ENCODE assay signal across 8 mouse cellular contexts in genomic region chr11:103360661-103361081, GRCm38 (mm10). TPM values are rescaled to one million over a fixed set of nuclear protein-coding genes. Genes with fewer than 3 reads are reported as not detected.
DNase-seq lines count a peak whose midpoint lies in the region; TF ChIP-seq lines count a peak whose summit lies in the region.

No protein-coding gene starts in this region.

- intact Hi-C loops in gastrocnemius, postnatal 14 days (cut with DNase I; ENCODE audit: low total_unique reads): loop anchor here (5.0 kb wide), 1 partner anchor 37 kb away; no protein-coding TSS in a partner anchor

- no peaks in the 10 kb centered on the region for H3K36me3 ChIP-seq in testis, adult 2 months (ENCODE audit: control insufficient read depth, insufficient read depth, low read length)

- no peak for TF ChIP-seq POLR2A in testis, adult 2 months (IDR thresholded peaks at IDR 0.05; ENCODE audit: control insufficient read depth, low read depth, low read length)
- no peak for TF ChIP-seq POLR2A in olfactory bulb, adult 2 months (IDR thresholded peaks at IDR 0.05; ENCODE audit: insufficient read depth, low read depth, low read length)

- H3K4me3 ChIP-seq in testis, adult 2 months (ENCODE audit: control insufficient read depth, low read depth, low read length): peak overlapping the region; percentile 77
- H3K4me3 ChIP-seq in olfactory bulb, adult 2 months (ENCODE audit: insufficient read depth, low read depth, low read length): peak overlapping the region; percentile 60

- 4% methylated on average over 48 of the region's 48 CpGs for WGBS in olfactory bulb, adult 2 months

- peaks cover 48% of the 10 kb centered on the region for H3K4me1 ChIP-seq in testis, adult 2 months (ENCODE audit: control insufficient read depth, insufficient read depth, low read length)
- H3K4me1 ChIP-seq in olfactory bulb, adult 2 months (ENCODE audit: control insufficient read depth, insufficient read depth, low read length): peaks cover 40% of the 10 kb centered on the region

- H3K27ac ChIP-seq in testis, adult 2 months (ENCODE audit: control insufficient read depth, insufficient read depth, low read depth, low read length): no peak overlapping the region
- H3K27ac ChIP-seq in olfactory bulb, adult 2 months (ENCODE audit: insufficient read depth, low read depth, low read length): peak overlapping the region; percentile 59

- H3K27me3 ChIP-seq in testis, adult 2 months (ENCODE audit: control insufficient read depth, insufficient read depth, low read length): no peaks in the 10 kb centered on the region

- TF ChIP-seq CTCF in testis, adult 2 months (IDR thresholded peaks at IDR 0.05; ENCODE audit: control insufficient read depth, insufficient read depth, insufficient replicate concordance, low read depth, low read length): no peak
- TF ChIP-seq CTCF in olfactory bulb, adult 2 months (IDR thresholded peaks at IDR 0.05; ENCODE audit: insufficient read depth, low read depth, low read length): no peak

- peak; percentile 51 for DNase-seq in embryo, embryonic 10 days (ENCODE audit: low spot score)
- no peak for DNase-seq in embryo, embryonic 9.5 days (ENCODE audit: extremely low spot score)
- no peak for DNase-seq in testis, postnatal 10 days (ENCODE audit: low spot score)
- DNase-seq in kidney, postnatal 14 days: peak; percentile 33
- DNase-seq in frontal cortex, postnatal 14 days (ENCODE audit: low spot score in 2 of 2): no peak
- DNase-seq in gastrocnemius, postnatal 14 days: no peak

RNA-seq across cellular contexts. Expression of gene Arhgap27, which starts 2.8 kb away (rescaled TPM):
- 1.0 and 1.6 TPM in 2 replicates for polyA plus RNA-seq in testis, adult 2 months (2012; rRNA removed)
- not detected in 2 replicates for polyA plus RNA-seq in olfactory bulb, adult 2 months (2012; ENCODE audit: insufficient read depth, insufficient read length, low replicate concordance, missing spikeins)
- 10 to 100 TPM in 1 of 2 experiments, 1 to 10 TPM in 1; 7.5 to 13.5 TPM for total RNA-seq in gastrocnemius, postnatal 14 days (2021)

RNA-seq across cellular contexts. Expression of gene Plekhm1, which starts 51.8 kb away (rescaled TPM):
- polyA plus RNA-seq in testis, adult 2 months (2012; rRNA removed): 5.9 and 6.3 TPM in 2 replicates
- not detected in 2 replicates for polyA plus RNA-seq in olfactory bulb, adult 2 months (2012; ENCODE audit: insufficient read depth, insufficient read length, low replicate concordance, missing spikeins)
- total RNA-seq in gastrocnemius, postnatal 14 days (2021): 1 to 10 TPM; 7.9 to 9.3 TPM

Comparison
In these comparisons a context has a peak if more than half of its experiments do, and no peak if none do; other contexts are left out.
1. DNase-seq: peak in embryo, embryonic 10 days (single experiment) and kidney, postnatal 14 days (single experiment); none in embryo, embryonic 9.5 days (single experiment), testis, postnatal 10 days (single experiment), frontal cortex, postnatal 14 days (0 of 2) and gastrocnemius, postnatal 14 days (single experiment).